Mouse (Mus musculus) midbrain, embryonic 16.5 days (tissue): ENCODE results near the gene Aim2. TPM values are rescaled to one million over a fixed set of nuclear protein-coding genes. Genes with fewer than 3 reads are reported as not detected.

Experiments
- ATAC-seq: fragments of 200-750 bp; cut with Nextera tagmentation; 2 replicates; pipeline ENCODE4 v1.8.0; 2017; ENCODE audit warnings: moderate TSS enrichment
- H3K27ac ChIP-seq: fragments of 300-500 bp; sonication (generic); 2 replicates; pipeline ENCODE4 v1.5.1; 2014; ENCODE audit warnings: mild to moderate bottlenecking, low read length, mixed read lengths
- H3K27me3 ChIP-seq: fragments of 300-500 bp; sonication (generic); 2 replicates; pipeline ENCODE4 v1.6.1; 2014; ENCODE audit warnings: low read depth, low read length, mixed read lengths; ENCODE audit not compliant: control insufficient read depth, insufficient read depth
- H3K36me3 ChIP-seq: fragments of 300-500 bp; sonication (generic); 2 replicates; pipeline ENCODE4 v1.6.1; 2014; ENCODE audit warnings: mild to moderate bottlenecking, low read length, moderate library complexity, mixed read lengths; ENCODE audit not compliant: control insufficient read depth, insufficient read depth
- H3K4me1 ChIP-seq: fragments of 300-500 bp; sonication (generic); 2 replicates; pipeline ENCODE4 v1.6.1; 2014; ENCODE audit warnings: mild to moderate bottlenecking, low read length, mixed read lengths; ENCODE audit not compliant: control insufficient read depth, insufficient read depth
- H3K4me2 ChIP-seq: fragments of 300-500 bp; sonication (generic); 2 replicates; pipeline ENCODE4 v1.6.1; 2014; ENCODE audit warnings: mild to moderate bottlenecking, low read length, mixed read lengths
- H3K4me3 ChIP-seq: fragments of 300-500 bp; sonication (generic); 2 replicates; pipeline ENCODE4 v1.5.1; 2014; ENCODE audit warnings: low read depth, mild to moderate bottlenecking, low read length, moderate library complexity, mixed read lengths
- H3K9ac ChIP-seq: fragments of 300-500 bp; sonication (generic); 2 replicates; pipeline ENCODE4 v1.6.1; 2014; ENCODE audit warnings: low read depth, low read length, mixed read lengths
- H3K9me3 ChIP-seq: fragments of 300-500 bp; sonication (generic); replicated peaks from 2 replicates; pipeline ENCODE4 v1.6.1; 2014; ENCODE audit warnings: mild to moderate bottlenecking, low read length, mixed read lengths; ENCODE audit not compliant: control insufficient read depth, poor library complexity, severe bottlenecking
- WGBS: fragments of 180-500 bp; shearing (Covaris S2); extraction: QIAGEN DNeasy Blood & Tissue Kit; methylation state at CpG from one replicate; pipeline ENCODE4 v1.1.7; 2014; 5-methylcytosine and 5-hydroxymethylcytosine counted together
- polyA plus RNA-seq: library from polyadenylated mRNA; unstranded; fragments of >200 nt; fragmentation: Nextera tagmentation; extraction: Ambion mirVana; gene quantifications from 2 replicates; pipeline ENCODE4 v1.2.1, GENCODE M21; 2015

Aim2 gene
- polyA plus RNA-seq, 1 experiment from 2014 or later: 1.5 TPM

DNA sequence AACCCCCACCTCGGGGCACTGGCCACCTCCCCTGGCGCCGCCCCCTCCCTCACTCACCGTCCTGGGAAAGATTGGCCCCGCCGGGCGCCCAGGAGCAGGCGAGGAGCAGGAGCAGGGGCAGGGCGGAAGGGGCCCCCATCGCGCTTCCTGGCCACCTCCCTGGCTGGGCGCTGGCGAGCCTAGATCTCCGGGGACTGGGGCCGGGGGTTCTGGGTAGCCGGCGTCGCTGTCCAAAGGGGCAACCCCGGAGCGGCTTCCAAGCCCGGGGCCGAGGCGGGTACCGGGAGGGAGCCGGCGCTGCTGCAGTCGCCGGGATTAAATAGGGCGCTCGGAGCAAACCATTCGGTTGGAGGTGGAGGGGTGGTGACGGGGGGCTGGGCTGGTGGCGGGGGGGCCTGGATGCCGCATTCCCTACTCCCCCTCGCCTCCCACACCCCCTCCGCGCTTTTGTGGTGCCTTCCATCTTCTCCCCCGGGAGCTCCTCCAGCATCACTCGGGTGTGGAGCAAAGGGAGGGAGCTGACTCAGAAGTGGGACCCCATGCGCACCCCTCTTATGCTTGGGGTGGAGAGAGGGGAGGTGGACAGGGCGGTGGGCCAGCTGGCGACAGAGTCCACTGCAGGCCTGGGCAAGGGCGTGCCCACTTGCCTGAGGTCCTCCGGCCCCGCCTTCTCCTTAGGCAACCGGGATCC is 16.8 kb downstream of the Aim2 start, which contains the start of gene Cadm3:
Gene Cadm3 (minus strand): TSS at position 340 of the 691 bp plus-strand sequence.
- H3K36me3 ChIP-seq: no peaks in the 10 kb centered on the region

DNA sequence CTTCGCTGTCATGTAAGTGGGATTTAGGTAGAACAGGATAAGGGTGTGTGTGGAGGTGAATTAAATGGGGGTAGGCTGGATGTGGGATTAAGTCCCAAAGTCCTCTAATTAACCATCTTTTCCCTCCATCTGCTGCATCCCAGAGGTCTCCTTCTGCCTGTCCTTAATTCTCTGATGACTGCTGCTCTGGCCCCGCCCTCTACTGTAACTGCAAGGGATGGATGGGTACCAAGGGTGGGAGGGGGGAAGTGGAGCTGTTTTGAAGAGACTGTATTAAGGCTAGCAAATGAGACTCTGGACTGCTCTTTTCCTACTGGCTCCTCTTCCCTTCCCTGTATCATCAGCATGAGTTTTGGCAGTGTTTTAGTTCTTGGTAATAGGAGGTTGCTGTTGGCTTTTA is 18.9 kb downstream of the Aim2 start:
- peaks cover 17% of the 10 kb centered on the region for H3K4me1 ChIP-seq
- 69% methylated on average over 2 of the region's 2 CpGs for WGBS
- no peaks in the 10 kb centered on the region; the same call in 1 of the 2 replicates for H3K27me3 ChIP-seq
- ATAC-seq: no peak
- no peaks in the 10 kb centered on the region for H3K9me3 ChIP-seq
- no peak overlapping the region for H3K27ac ChIP-seq
- H3K4me2 ChIP-seq: no peak overlapping the region
- H3K36me3 ChIP-seq: no peaks in the 10 kb centered on the region
- no peak overlapping the region for H3K4me3 ChIP-seq
- H3K9ac ChIP-seq: no peak overlapping the region

More for the DNA sequence above, 16.8 kb downstream of the Aim2 start, which contains the start of gene Cadm3:
- H3K9ac ChIP-seq: peak within 1 kb of the TSS; percentile 99
- WGBS: under 1% methylated on average over 42 of the region's 46 CpGs
- peak within 1 kb of the TSS; percentile 97 for H3K27ac ChIP-seq
- H3K4me1 ChIP-seq: peaks cover 31% of the 10 kb centered on the region
- peak within 1 kb of the TSS; percentile 92 for H3K4me2 ChIP-seq
- H3K27me3 ChIP-seq: no peaks in the 10 kb centered on the region; the same call in 1 of the 2 replicates
- ATAC-seq: peak; percentile 89
- H3K4me3 ChIP-seq: peak within 1 kb of the TSS; percentile 96
- no peaks in the 10 kb centered on the region for H3K9me3 ChIP-seq

DNA sequence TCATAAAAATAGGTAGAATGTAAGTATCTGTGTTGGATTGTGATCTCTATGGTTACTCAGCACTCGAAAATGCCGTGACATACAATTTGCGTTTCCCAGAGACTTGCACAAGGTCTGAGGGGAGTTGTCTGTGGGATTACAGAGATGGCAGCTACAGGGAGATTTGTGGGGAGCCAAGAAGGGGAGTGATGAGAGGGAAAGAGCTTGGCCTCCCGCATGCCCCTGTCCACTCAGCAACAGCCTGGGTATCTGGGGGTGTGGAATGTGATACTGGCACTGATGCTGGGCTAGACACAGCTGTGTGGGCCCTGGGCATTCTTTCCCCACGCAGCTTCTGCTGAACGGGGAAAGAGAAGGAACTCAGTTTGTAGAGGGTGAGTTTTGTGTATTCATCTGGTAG is 19.8 kb downstream of the Aim2 start:
- H3K9ac ChIP-seq: no peak overlapping the region
- H3K36me3 ChIP-seq: no peaks in the 10 kb centered on the region
- H3K4me1 ChIP-seq: peaks cover 9% of the 10 kb centered on the region
- no peak overlapping the region for H3K27ac ChIP-seq
- H3K9me3 ChIP-seq: no peaks in the 10 kb centered on the region
- H3K4me3 ChIP-seq: no peak overlapping the region
- 46% methylated on average over 6 of the region's 6 CpGs for WGBS
- no peak overlapping the region for H3K4me2 ChIP-seq
- no peak for ATAC-seq
- H3K27me3 ChIP-seq: no peaks in the 10 kb centered on the region; the same call in 1 of the 2 replicates

DNA sequence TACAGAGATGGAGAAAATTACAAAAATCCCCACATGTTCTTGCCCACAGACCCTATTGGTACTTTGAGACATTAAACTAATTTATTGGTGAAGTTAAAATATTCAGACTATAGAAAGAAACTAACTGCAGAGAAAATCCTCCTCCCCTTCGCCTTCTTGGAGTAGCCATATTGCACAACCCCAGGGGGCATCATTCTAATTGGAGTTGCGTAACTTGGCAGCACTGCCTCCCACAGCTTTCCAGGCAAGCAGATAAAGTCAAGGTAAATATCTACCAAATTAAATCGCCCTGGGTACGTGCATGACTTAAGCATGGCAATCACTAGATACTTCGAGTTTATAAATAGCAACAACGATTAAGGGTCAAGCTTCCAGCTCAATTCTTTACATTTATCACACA is 20.9 kb downstream of the Aim2 start:
- WGBS: 77% methylated on average over 6 of the region's 6 CpGs
- Histone ChIP-seq H3K4me2 (no peak overlapping the region), H3K4me1 (peaks cover 4% of the 10 kb centered on the region; the same call in 1 of the 2 replicates), H3K36me3 (no peaks in the 10 kb centered on the region), H3K9ac (no peak overlapping the region), H3K9me3 (no peaks in the 10 kb centered on the region), H3K4me3 (no peak overlapping the region), H3K27ac (no peak overlapping the region), H3K27me3 (no peaks in the 10 kb centered on the region; the same call in 1 of the 2 replicates)
- no peak for ATAC-seq

DNA sequence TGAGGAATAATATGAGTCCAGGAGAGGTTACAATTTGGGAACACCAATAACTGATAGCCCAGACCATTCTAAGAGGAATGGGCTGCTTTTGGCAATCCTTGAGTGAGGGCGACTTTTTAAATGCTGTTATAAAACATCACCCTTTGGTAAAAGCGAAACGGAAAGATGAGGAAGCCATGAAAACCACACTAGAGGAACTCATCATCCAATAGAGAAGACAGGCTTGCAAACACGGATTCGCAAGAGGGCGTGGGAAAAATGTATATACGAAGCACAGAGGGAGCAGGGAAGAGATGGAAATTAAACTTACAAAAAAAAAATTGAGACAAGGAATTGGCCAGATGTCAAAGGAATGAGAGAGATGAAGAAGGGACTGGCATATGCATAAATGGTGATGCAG is 23.3 kb downstream of the Aim2 start:
- Histone ChIP-seq H3K9me3 (no peaks in the 10 kb centered on the region), H3K4me2 (no peak overlapping the region), H3K9ac (no peak overlapping the region), H3K27me3 (no peaks in the 10 kb centered on the region; the same call in 1 of the 2 replicates), H3K36me3 (no peaks in the 10 kb centered on the region), H3K4me3 (no peak overlapping the region), H3K4me1 (peaks cover 2% of the 10 kb centered on the region; the same call in 1 of the 2 replicates), H3K27ac (no peak overlapping the region)
- 84% methylated on average over 7 of the region's 7 CpGs for WGBS
- ATAC-seq: no peak

DNA sequence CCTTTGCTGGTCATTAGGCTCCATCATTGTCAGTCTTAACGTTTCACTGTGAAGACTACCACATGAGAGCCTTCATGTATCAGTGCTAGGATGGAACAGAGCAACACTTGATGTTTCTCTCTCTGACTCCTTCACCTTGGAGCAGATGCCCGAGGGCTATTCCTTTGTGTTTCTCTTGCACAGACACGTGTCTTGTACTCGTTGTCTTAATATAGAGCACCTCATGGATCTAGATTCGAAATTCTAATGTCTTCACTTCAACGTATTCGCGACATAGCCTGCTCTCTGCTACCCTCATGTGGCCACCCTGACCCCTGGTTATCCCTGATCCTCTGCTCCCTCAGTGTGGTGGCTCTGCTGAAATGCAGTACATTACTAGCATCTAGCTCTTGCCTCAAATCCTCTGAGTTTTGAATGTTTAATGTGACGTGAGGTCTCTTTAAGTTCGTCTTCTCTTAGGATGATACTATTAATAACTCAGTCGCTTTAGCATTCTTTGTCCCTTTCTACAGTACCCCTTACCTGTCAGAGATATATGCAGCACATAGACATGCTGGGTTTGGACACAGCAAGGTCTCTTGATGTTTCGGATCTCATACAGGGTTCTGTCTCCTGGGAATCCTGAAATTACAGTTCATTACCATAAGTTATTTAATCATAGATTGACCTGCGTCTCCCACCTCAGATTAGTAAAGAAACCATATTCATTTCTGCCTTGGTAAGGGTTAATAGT is 26.9 kb downstream of the Aim2 start:
- Histone ChIP-seq H3K9ac (no peak overlapping the region), H3K4me3 (no peak overlapping the region), H3K4me1 (peaks cover 2% of the 10 kb centered on the region; the same call in 1 of the 2 replicates), H3K27me3 (no peaks in the 10 kb centered on the region), H3K4me2 (peak overlapping the region; percentile 34), H3K9me3 (no peaks in the 10 kb centered on the region), H3K36me3 (no peaks in the 10 kb centered on the region), H3K27ac (no peak overlapping the region)
- WGBS: 24% methylated on average over 13 of the region's 13 CpGs
- ATAC-seq: peak; percentile 94

DNA sequence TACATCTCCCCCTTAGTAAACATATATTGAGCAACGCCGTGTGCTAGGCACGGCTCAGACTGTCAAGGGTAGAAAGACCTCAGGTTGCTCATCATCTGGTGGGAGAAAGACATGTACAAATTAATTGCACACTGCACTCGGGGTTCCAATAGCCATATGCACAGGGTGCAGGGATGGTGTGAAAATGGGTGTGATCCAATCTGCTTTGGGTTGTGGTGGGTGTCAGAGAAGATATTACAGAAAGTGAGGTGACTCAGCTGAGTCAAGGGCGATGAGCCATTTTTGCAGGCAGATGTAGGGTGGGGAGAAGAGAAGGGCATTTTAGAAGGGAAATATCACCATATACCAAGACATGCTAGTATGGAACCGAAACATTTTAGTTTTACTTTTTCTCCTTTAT is 30.8 kb downstream of the Aim2 start:
- H3K27me3 ChIP-seq: no peaks in the 10 kb centered on the region
- peaks cover 2% of the 10 kb centered on the region; the same call in 1 of the 2 replicates for H3K4me1 ChIP-seq
- no peak overlapping the region for H3K27ac ChIP-seq
- H3K36me3 ChIP-seq: no peaks in the 10 kb centered on the region
- H3K9me3 ChIP-seq: no peaks in the 10 kb centered on the region
- H3K4me3 ChIP-seq: no peak overlapping the region
- no peak overlapping the region for H3K9ac ChIP-seq
- no peak overlapping the region for H3K4me2 ChIP-seq
- WGBS: 94% methylated on average over 6 of the region's 6 CpGs
- ATAC-seq: no peak

DNA sequence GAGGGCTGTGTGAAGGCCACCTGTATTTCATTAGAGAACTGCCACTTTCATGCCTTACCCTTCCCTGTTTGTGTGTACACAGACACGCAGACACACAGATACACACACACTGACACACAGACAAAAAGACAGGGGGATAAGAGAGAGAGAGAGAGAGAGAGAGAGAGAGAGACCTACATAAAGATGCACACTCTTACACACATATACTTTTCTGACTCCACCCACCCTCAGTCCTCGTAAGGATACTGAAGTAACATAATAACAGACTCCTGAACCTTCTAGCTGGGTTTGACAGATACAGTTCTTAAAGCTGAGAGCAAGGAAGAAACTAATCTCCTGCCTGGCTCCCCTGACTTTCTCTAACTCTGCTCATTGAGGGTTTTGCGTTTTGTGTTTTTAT is 38.8 kb downstream of the Aim2 start:
- Histone ChIP-seq H3K9me3 (no peaks in the 10 kb centered on the region), H3K4me2 (peak overlapping the region; percentile 53), H3K4me1 (peaks cover 19% of the 10 kb centered on the region), H3K27ac (peak overlapping the region; percentile 90), H3K27me3 (no peaks in the 10 kb centered on the region), H3K36me3 (no peaks in the 10 kb centered on the region), H3K9ac (peak overlapping the region; percentile 45), H3K4me3 (peak overlapping the region; percentile 35)
- ATAC-seq: peak; percentile 76
- WGBS: 8% methylated on average over 3 of the region's 3 CpGs

DNA sequence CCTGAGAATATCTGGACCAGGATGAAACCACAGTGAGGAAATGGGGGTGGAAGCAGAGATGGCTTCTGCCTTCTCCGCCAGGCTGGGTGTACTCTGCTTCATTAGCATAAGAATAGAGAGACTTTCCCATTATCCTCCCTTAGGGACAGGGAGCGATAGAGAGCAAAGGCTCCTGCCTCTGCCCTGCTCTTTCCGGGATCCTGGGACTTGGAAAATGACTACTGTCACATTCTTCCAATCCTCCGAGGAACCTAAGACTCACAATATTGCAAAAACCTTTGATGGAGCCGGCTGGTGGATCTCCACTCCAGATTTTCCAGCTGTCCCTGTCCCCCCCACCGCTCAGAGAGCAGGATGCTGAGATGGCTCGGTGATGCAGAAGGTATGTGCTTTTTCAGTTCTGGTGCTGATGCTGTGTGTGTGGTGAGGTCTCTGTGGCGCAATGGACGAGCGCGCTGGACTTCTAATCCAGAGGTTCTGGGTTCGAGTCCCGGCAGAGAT is 39.3 kb downstream of the Aim2 start:
- H3K9ac ChIP-seq: peak overlapping the region; percentile 45
- H3K4me3 ChIP-seq: peak overlapping the region; percentile 35
- H3K36me3 ChIP-seq: no peaks in the 10 kb centered on the region
- WGBS: 2% methylated on average over 13 of the region's 13 CpGs
- H3K4me2 ChIP-seq: peak overlapping the region; percentile 53
- H3K27ac ChIP-seq: peak overlapping the region; percentile 90
- peak; percentile 97 for ATAC-seq
- no peaks in the 10 kb centered on the region for H3K27me3 ChIP-seq
- no peaks in the 10 kb centered on the region for H3K9me3 ChIP-seq
- H3K4me1 ChIP-seq: peaks cover 19% of the 10 kb centered on the region
